Mouse (Mus musculus): Measurements from ENCODE around the gene Fbxw10.

Gene Fbxw10

GRCm38 (mm10) chr11:62846961-62847654, at the start of gene Fbxw10:
Fbxw10 (plus strand) TSS chr11:62847069.
- DNase-seq, result peak; percentile 70

DNA sequence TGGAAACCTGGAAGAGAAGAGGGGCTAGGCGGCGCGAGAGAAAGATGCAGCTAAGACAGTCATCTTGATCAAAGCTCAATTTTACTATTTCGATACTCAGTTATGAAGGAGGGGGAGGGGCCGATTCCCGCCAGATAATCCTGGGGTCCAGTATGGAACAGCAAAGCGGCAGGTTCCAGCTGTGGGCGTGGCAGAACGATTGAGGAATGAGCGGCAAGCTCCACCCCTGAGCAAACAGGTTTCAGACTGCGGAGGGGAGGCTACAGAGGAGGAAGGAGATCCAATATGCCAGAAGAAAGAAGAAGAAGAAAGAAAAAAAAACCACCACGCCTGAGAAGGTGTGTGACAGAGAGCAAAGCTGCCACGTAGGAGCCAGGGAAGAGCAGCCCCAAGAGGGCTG, 42.8 kb upstream of the Fbxw10 start:
- no peak for DNase-seq

DNA sequence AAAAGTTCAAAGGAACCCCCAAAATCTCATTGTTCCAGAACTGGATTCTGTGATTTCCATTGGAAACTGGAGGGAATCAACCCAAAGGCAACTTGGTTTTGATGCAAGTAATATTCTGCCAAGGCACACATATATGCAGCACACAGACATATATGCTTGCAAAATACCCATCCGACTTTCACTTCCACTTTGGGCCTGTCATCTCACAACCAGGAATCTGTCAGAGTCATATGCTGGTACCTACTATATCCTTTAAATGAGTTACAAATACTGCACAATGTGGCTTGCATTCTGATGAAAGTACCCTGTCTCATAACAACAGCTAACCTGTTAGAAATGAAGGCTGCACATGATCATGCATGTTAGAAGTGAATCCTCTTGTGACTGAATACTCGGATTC, 38.9 kb upstream of the Fbxw10 start:
- DNase-seq, result no peak

- DNase-seq, result peak; percentile 35
Measured at GRCm38 (mm10) chr11:62809201-62809600, 37.7 kb upstream of the Fbxw10 start.

DNA sequence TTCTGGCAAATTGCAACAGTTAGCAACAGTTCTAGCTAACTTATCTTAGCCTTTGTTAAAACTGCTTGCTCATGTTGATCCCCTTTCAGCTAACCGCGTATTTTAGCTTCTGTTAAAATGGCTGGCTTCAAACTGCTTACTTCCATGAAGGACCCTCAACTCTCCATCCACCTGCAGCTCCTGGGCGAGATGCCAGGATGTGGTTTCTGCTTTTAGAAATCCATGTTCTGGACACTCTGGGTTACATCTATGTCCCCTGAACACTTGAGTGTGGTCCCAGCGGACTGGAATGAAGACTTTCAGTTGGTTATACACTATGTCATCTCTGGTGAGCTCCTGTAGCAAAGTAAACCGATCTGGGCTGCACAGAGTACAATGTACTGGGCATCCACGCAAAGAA, 34.6 kb upstream of the Fbxw10 start:
- no peak for DNase-seq

DNA sequence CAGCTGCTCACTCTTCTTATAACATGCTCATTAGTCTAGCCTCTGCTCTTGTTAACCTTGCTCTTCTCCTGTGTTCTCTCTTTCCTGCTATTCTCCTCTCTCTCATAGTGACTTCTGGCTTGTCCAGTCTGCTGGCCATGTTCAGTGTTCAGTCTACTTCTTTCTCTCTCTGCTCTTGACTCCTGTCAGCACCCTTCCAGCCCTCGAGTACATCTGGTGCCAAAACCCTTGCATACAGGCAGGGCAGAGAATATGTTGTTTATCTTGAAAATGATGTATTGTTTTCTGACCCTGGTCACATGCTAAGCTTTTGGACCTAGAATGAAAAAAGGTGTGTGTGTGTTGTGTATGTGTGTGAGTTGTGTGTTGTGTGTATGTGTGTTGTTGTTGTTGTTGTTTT, 33.4 kb upstream of the Fbxw10 start:
- no peak for DNase-seq

GRCm38 (mm10) chr11:62813970-62814624, 32.8 kb upstream of the Fbxw10 start:
- DNase-seq, result no peak

DNA sequence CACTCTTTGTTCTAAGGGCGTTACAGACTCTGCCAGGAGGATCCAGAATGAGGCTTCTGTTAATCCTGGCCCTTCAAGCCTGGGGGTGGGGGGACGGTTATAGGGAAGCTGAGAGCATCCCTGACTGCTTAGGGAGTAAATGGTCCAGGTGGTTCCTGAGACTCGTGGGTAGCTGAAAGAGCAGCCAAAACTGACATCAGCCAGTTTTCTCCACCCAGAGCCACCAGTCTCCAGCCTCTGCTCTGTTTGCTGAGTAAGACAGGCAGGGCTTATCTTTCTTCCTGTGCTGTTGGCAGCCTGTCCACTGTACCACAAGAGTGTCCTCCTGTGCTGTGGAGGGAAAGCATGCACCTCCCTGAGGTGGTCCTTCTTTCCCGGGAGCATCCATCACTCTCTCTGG, 32.2 kb upstream of the Fbxw10 start:
- DNase-seq, result no peak

DNA sequence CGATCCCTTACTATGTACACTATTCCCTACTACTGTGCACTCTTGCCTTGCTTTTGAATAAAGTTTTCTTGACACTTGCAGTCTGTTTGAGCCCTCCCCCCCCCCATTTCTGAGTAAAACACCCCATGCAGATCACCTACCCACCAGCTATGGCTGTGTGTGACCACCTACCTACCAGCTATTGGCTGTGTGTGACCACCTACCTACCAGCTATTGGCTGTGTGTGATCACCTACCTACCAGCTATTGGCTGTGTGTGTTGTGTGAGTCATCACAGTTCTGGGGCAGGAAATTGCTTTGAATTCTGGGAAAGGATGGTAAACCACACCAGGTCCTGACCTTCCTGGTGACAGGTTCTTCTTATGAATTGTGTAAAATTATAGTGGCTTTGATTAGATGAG, 31.4 kb upstream of the Fbxw10 start:
- no peak for DNase-seq

DNA sequence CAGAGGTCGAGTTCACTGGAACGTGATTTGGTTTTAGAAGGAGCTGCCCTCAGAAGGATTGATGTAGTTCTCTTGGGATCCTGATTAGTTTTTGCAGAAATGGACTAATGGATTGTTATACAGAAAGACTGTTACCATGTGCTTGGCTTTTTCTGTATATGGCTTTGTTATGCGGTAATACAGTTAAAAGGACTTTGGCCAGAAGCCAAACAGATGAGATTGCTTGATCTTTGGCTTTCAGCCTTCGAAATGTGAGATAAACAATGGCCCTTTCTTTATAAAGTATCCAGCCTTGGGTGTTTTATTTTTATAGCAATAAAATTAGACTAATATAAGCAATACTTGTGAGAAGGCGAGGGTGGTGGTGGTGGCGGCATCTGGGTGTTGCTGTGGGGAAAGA, 30.3 kb upstream of the Fbxw10 start:
- no peak for DNase-seq

- no peak for DNase-seq
Measured at GRCm38 (mm10) chr11:62819059-62819686, 27.7 kb upstream of the Fbxw10 start.

DNA sequence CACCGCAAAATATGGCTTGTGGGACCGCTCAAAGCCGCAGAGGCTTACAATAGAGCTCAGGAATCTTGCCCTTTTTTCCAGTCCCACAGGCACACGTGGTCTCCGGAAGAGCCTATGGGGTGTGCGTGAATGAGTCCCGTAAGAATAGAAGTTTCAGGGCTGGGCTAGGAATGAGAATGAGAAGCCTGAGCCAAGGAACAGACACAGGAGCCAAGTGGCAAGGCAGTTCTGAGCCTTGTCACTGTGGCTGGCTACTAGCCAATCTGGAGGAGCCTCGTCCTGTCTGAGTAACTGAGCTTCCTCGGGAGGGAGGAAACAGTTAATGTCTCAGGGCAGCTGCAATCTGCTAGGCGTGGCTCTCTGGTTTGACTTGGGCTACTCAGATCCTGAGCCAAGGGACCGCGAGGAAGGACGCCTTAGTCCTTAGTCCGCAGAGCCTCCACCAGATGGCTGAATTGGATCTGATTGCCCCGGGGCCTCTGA, 26.8 kb upstream of the Fbxw10 start, which contains the start of gene Trim16:
Trim16 (plus strand) TSS at position 173 of the 483 bp plus-strand sequence.
- peak; percentile 79 for DNase-seq

GRCm38 (mm10) chr11:62820661-62821437, 26.0 kb upstream of the Fbxw10 start:
- peak; percentile 77 for DNase-seq

DNA sequence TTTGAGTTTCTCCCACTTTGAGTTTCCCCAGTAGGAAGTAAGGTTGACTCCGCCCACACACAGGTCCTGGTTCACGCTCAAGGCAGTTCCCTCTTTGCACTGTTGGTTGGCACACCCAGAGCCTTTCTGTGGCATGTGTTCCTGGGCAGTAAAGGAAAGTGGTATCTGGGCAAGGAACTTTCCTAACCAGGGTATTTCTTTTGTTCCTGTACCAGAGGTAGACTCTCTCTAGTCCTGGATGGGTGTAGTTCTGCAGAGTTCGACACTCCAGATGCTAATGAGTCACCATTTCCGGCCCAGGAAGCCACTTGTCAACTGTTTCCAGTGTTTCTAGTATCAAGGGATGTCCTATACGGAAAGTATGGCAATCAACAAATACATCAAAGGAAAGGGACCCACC, 25.0 kb upstream of the Fbxw10 start:
- peak; percentile 18 for DNase-seq

- no peak for DNase-seq
Measured at GRCm38 (mm10) chr11:62824211-62824610, 22.7 kb upstream of the Fbxw10 start.

DNA sequence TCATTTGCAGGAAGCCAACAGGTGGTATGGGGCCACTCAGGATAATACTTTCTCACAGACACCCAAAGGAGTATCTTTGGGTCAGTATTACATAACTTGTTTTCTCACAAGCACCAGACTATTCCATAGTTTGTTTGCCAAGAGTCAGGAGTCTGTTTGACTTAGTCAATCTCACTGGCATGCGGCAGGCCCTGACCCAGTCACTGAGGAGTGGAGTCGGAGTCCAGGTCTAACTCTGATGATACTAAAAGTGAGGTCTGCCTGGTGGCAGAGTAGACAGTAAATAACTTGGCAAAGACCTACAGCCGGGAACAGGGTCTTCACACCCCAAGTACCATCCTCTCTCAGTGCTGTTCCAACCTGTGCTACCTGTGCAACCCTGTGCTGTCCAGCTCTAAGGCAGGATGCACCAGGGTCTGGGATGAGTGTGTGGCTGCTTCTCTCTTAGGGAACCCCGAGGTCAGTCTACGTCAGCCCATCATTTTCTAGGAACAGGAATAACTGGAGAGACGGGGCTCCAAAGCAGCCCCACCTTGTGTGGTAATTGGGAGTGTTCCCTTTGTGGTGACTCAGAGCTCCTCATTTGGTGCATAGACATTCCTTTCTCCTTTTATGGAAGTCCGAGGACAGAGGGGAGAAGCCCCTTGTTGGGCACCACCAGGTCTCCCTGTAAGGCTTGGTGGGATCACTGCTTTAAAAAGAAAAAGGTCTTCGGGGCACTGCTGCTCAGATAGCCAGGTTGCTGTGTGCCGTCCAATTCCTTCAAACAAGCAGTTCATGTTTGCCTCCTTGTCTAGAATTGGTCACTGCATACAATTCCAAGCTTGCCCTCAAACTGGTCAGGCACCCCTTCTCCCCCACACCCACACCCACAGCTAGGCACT, 21.4 kb upstream of the Fbxw10 start:
- DNase-seq, result no peak

DNA sequence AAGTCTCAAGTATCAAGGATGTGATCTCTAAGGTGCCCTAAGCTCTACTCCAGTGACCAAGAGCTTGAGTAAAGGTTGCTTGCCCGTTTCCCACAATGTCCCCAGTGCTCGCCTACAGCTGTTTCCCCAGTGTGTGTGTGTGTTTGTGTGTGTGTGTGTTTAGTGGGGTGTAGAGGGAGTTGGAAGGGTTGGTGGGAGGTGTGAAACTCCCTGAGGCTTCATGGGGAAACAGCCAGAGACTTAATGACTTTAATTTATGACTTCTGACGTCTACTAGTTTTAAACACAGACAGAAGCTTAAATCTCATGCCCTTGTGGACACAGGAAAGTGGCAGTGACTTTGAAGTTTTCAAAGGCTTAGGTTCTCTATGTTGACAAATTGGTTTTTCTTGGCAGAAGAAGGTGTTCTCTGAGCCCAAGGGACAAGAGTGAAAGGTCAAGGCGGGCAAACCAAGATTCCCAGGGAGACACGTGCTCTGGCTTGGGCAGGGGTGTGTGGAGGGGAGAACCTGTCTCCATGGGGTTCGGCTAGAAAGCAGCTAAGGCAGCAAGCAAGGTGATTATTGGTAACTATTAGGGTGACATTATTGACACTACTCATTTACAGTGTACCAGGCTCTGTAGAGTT, 20.6 kb upstream of the Fbxw10 start:
- DNase-seq, result no peak

DNA sequence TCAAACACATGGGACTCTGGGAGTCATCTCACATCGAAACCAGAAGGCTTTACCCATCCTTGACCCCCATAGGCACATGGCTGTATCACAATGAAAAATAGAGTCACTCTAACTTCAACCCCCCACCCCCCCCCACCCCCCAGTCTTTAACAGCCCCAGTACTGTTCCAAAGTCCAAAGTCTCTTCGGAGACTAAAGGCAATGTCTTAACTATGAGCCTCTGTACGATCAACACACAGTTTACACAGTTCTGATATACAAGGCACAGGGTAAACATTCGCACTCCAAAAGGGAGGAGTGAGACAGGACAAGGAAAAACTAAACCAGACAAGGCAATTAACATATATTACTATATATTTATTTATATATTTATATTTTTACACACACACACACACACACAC, 19.7 kb upstream of the Fbxw10 start:
- DNase-seq, result no peak

DNA sequence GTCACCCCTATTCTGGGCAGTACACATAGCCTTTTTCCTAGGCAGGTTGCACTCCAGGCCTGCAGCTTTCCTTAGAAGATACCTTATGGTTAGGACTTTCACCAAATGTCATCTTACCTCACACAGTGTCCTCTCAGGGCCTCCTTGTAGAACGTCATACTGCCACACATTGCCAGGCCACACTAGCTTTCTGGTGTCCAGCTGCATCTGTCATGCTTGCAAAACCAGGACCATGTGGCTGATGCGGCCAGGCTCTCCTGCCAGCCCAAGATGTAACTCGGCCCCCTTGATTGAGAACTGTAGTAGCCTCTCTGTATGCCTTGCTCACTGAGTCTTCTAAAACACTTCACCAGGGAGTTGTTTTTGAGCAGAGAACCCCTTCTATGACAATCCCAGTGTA, 19.0 kb upstream of the Fbxw10 start:
- DNase-seq, result no peak

- no peak for DNase-seq
Measured at GRCm38 (mm10) chr11:62830387-62830786, 16.5 kb upstream of the Fbxw10 start.

DNA sequence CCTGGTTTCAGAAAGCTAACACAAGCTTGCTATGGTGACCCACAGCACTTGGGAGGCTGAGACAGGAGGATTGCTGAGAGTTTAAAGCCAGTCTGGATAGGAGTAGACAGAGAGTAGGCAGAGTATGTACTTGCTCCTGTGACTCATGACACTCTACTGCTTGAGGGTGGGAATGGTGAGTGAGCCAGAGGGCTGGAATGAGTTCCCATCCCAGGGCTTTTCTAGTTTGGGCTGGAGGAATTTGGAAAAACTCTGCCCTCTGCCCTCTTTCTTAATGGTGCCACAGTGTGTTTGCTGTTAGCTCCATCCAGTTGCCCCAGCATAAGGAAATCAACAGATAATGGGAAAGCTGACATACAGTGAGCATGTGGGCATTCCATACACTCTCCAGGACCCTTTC, 15.0 kb upstream of the Fbxw10 start:
- DNase-seq, result no peak

GRCm38 (mm10) chr11:62844562-62844961, 2.3 kb upstream of the Fbxw10 start:
- DNase-seq, result no peak
